ENCODE assay signal across 15 mouse cellular contexts in genomic region chr17:55367064-55367463, GRCm38 (mm10).
DNase-seq lines count a peak whose midpoint lies in the region; ATAC-seq lines count a peak whose summit lies in the region.
"Had no signal": no experiment of that assay in that cellular context is flagged by ENCODE, and none has a peak within 500 bp of the region (broad histone marks: within the 10 kb centered on the region; RNA-seq: fewer than 3 reads in every experiment).

No protein-coding gene starts in this region.

- no peak for ATAC-seq in hindbrain, embryonic 12.5 days (ENCODE audit: low FRiP score)
- peak; percentile 40; the same call in 1 of the 2 replicates for ATAC-seq in midbrain, embryonic 14.5 days (ENCODE audit: low FRiP score, low TSS enrichment)
- no peak for ATAC-seq in heart, embryonic 12.5 days (ENCODE audit: insufficient number of reproducible peaks, low FRiP score)

- no peaks in the 10 kb centered on the region for H3K36me3 ChIP-seq in hindbrain, embryonic 10.5 days
- H3K36me3 ChIP-seq in hindbrain, embryonic 12.5 days, result no peaks in the 10 kb centered on the region
- H3K36me3 ChIP-seq in midbrain, embryonic 14.5 days (ENCODE audit: control insufficient read depth, insufficient read depth, low read length), result no peaks in the 10 kb centered on the region
- no peaks in the 10 kb centered on the region for H3K36me3 ChIP-seq in heart, embryonic 12.5 days

- peak; percentile 43 for DNase-seq in hindbrain, embryonic 10.5 days (ENCODE audit: low spot score)
- peak; percentile 84 for DNase-seq in embryo, embryonic 10.5 days (ENCODE audit: low spot score)
- DNase-seq in forelimb bud, embryonic 11.5 days (ENCODE audit: low read depth, low spot score), result peak; percentile 84
- DNase-seq in midbrain, embryonic 14.5 days, result peak; percentile 30
- DNase-seq in heart, postnatal 10 days, result no peak
- DNase-seq in kidney, postnatal 25 days, result no peak
- DNase-seq: B cell, adult 2 months; cerebellum, adult 9-11 months; heart, adult 2 months; heart, postnatal 36 days; lung, postnatal 36 days; right cerebral cortex, postnatal 14 days had no signal

- intact Hi-C loops in heart, postnatal 10 days (cut with DNase I), result no loop called here

- no peak overlapping the region for H3K4me2 ChIP-seq in hindbrain, embryonic 12.5 days (replicated peaks)
- H3K4me2 ChIP-seq in midbrain, embryonic 14.5 days (ENCODE audit: low read length), result no peak overlapping the region
- no peak overlapping the region for H3K4me2 ChIP-seq in heart, embryonic 12.5 days

- WGBS in hindbrain, embryonic 10.5 days, result 76% methylated on average over 1 of the region's 1 CpGs
- 70% methylated on average over 1 of the region's 1 CpGs for WGBS in hindbrain, embryonic 12.5 days
- WGBS in midbrain, embryonic 14.5 days, result 75% methylated on average over 1 of the region's 1 CpGs
- WGBS in heart, embryonic 12.5 days, result 54% methylated on average over 1 of the region's 1 CpGs

- no peak overlapping the region for H3K9ac ChIP-seq in hindbrain, embryonic 12.5 days
- no peak overlapping the region for H3K9ac ChIP-seq in midbrain, embryonic 14.5 days (replicated peaks; ENCODE audit: low read length)
- no peak overlapping the region for H3K9ac ChIP-seq in heart, embryonic 12.5 days
- H3K9ac ChIP-seq: liver, embryonic 14.5 days had no signal

- H3K27me3 ChIP-seq in hindbrain, embryonic 10.5 days (ENCODE audit: insufficient read depth, poor library complexity, severe bottlenecking), result no peaks in the 10 kb centered on the region
- no peaks in the 10 kb centered on the region for H3K27me3 ChIP-seq in hindbrain, embryonic 12.5 days
- H3K27me3 ChIP-seq in midbrain, embryonic 14.5 days (ENCODE audit: control insufficient read depth, insufficient read depth, low read length), result no peaks in the 10 kb centered on the region
- no peaks in the 10 kb centered on the region for H3K27me3 ChIP-seq in heart, embryonic 12.5 days (replicated peaks)

- no peaks in the 10 kb centered on the region for H3K4me1 ChIP-seq in hindbrain, embryonic 10.5 days (replicated peaks)
- no peaks in the 10 kb centered on the region for H3K4me1 ChIP-seq in hindbrain, embryonic 12.5 days
- no peaks in the 10 kb centered on the region for H3K4me1 ChIP-seq in midbrain, embryonic 14.5 days (ENCODE audit: control insufficient read depth, insufficient read depth, low read length)
- H3K4me1 ChIP-seq in heart, embryonic 12.5 days (replicated peaks), result no peaks in the 10 kb centered on the region

- H3K27ac ChIP-seq in hindbrain, embryonic 10.5 days, result no peak overlapping the region
- no peak overlapping the region for H3K27ac ChIP-seq in hindbrain, embryonic 12.5 days
- H3K27ac ChIP-seq in midbrain, embryonic 14.5 days (replicated peaks; ENCODE audit: low read depth, low read length), result peak overlapping the region; percentile 74
- no peak overlapping the region for H3K27ac ChIP-seq in heart, embryonic 12.5 days (ENCODE audit: poor library complexity, severe bottlenecking)
- H3K27ac ChIP-seq: heart, adult 2 months; liver, embryonic 14.5 days had no signal

- no peaks in the 10 kb centered on the region for H3K9me3 ChIP-seq in hindbrain, embryonic 10.5 days
- no peaks in the 10 kb centered on the region for H3K9me3 ChIP-seq in hindbrain, embryonic 12.5 days (replicated peaks)
- H3K9me3 ChIP-seq in midbrain, embryonic 14.5 days (ENCODE audit: control insufficient read depth, low read length), result no peaks in the 10 kb centered on the region
- H3K9me3 ChIP-seq in heart, embryonic 12.5 days (replicated peaks), result no peaks in the 10 kb centered on the region

- H3K4me3 ChIP-seq in hindbrain, embryonic 10.5 days, result no peak overlapping the region
- no peak overlapping the region for H3K4me3 ChIP-seq in hindbrain, embryonic 12.5 days
- H3K4me3 ChIP-seq in midbrain, embryonic 14.5 days (replicated peaks; ENCODE audit: low read depth, low read length), result no peak overlapping the region
- no peak overlapping the region for H3K4me3 ChIP-seq in heart, embryonic 12.5 days
- H3K4me3 ChIP-seq: heart, adult 2 months had no signal

Comparison
In these comparisons a context has a peak if more than half of its experiments do, and no peak if none do; other contexts are left out.
1. DNase-seq: peak in hindbrain, embryonic 10.5 days (single experiment), embryo, embryonic 10.5 days (single experiment), forelimb bud, embryonic 11.5 days (single experiment) and midbrain, embryonic 14.5 days (single experiment); none in heart, postnatal 10 days (0 of 2) and kidney, postnatal 25 days (0 of 2).